Mouse (Mus musculus) hindbrain, embryonic 15.5 days (tissue): ENCODE results near the gene Dhrs7b. TPM values are rescaled to one million over a fixed set of nuclear protein-coding genes. Genes with fewer than 3 reads are reported as not detected.
"Not testable (repeated sequence)": the region's sequence is repeated elsewhere in the genome, so short reads cannot be mapped to it uniquely, and the experiment has no call there.

Experiments used
- ATAC-seq: fragments of 200-750 bp; cut with Nextera tagmentation; 2 replicates; pipeline ENCODE4 v1.8.0; 2017; ENCODE audit warnings: low read depth, moderate number of reproducible peaks, moderate TSS enrichment; ENCODE audit not compliant: low FRiP score
- H3K27ac ChIP-seq: fragments of 300-500 bp; sonication (generic); replicated peaks from 2 replicates; pipeline ENCODE4 v1.5.1; 2015; ENCODE audit warnings: mild to moderate bottlenecking, inconsistent platforms
- H3K27me3 ChIP-seq: fragments of 300-500 bp; sonication (generic); 2 replicates; pipeline ENCODE4 v1.6.1; 2015; ENCODE audit warnings: control low read depth, inconsistent platforms
- H3K36me3 ChIP-seq: fragments of 300-500 bp; sonication (generic); 2 replicates; pipeline ENCODE4 v1.6.1; 2015; ENCODE audit warnings: control low read depth, inconsistent platforms
- H3K4me1 ChIP-seq: fragments of 300-500 bp; sonication (generic); replicated peaks from 2 replicates; pipeline ENCODE4 v1.6.1; 2015; ENCODE audit warnings: control low read depth, inconsistent platforms
- H3K4me2 ChIP-seq: fragments of 300-500 bp; sonication (generic); 2 replicates; pipeline ENCODE4 v1.6.1; 2015; ENCODE audit warnings: moderate library complexity, mild to moderate bottlenecking, inconsistent platforms
- H3K4me3 ChIP-seq: fragments of 300-500 bp; sonication (generic); 2 replicates; pipeline ENCODE4 v1.5.1; 2015; ENCODE audit warnings: mild to moderate bottlenecking, inconsistent platforms
- H3K9ac ChIP-seq: fragments of 300-500 bp; sonication (generic); 2 replicates; pipeline ENCODE4 v1.6.1; 2015; ENCODE audit warnings: inconsistent platforms
- H3K9me3 ChIP-seq: fragments of 300-500 bp; sonication (generic); 2 replicates; pipeline ENCODE4 v1.6.1; 2016; ENCODE audit warnings: control low read depth, inconsistent platforms
- whole genome bisulfite sequencing: fragments of 180-500 bp; shearing (Covaris S2); methylation state at CpG from one replicate; pipeline ENCODE4 v1.1.7; 2015; 5-methylcytosine and 5-hydroxymethylcytosine counted together
- polyA plus RNA-seq: library from polyadenylated mRNA; unstranded; fragments of >200 nt; fragmentation: Nextera tagmentation; extraction: Ambion mirVana; gene quantifications from 2 replicates; pipeline ENCODE4 v1.2.1, GENCODE M21; 2015

Gene Dhrs7b
- polyA plus RNA-seq, 1 experiment from 2014 or later = 35.0 TPM

DNA sequence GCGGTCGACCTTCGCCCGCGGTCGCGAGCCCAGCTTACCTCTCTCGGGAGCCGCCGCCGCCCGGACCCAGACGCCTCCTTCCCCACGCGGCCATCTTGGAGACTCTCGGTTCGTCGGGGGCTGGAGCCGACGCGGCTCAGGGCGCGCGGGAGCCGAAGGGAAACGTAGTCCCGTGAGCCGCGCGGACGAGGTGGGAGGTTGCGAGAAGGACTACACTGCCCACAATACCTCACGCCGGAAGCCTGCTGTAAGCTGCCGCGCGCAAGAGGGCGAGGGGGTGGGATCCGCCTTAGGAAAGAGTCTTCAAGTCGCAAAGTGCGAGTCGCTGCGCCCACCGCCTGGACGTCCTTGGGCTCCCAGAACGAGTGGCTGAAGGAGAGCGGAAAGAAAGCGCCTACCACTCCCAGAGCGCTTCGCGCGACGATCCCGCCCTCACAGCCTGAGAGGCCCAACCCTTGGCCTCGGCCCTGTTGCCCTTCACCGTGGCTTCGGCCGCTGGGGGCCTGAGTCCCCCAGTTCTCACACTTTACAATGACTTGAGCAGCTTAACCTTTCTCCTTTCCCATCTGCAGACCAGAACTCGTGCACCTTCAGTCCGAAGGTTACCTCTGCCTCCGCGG lies 48.4 kb downstream of the Dhrs7b start, which contains the start of gene Tmem11:
Tmem11 (minus strand) TSS at position 598 of the 620 bp plus-strand sequence.
- H3K36me3 ChIP-seq = no peaks in the 10 kb centered on the region
- H3K9me3 ChIP-seq = no peaks in the 10 kb centered on the region
- WGBS = under 1% methylated on average over 62 of the region's 62 CpGs
- H3K4me2 ChIP-seq = peak within 1 kb of the TSS; percentile 62
- peak within 1 kb of the TSS; percentile 91 for H3K27ac ChIP-seq
- H3K27me3 ChIP-seq = no peaks in the 10 kb centered on the region
- peak; percentile 100 for ATAC-seq
- peaks cover 41% of the 10 kb centered on the region for H3K4me1 ChIP-seq
- peak within 1 kb of the TSS; percentile 82 for H3K4me3 ChIP-seq
- peak within 1 kb of the TSS; percentile 80 for H3K9ac ChIP-seq

DNA sequence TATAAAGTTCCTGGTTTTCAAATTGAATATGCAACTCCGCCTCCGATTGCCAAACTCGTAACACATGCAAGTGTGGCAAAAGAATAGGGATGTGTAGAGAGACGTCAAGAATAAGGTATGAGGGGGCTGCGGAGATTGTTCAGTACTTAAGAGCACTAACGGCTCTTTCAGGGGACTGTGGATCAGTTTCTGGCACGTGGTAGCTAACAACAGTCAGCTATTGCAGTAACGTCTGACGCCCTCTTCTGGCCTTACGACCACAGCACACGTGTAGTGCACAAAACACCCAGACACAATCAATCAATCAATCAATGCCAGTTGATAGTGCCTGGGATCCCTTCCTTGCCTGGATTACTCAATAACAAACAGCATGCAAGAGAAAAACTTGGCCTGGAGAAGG lies 49.0 kb downstream of the Dhrs7b start:
- 3% methylated on average over 11 of the region's 11 CpGs for WGBS
- Histone ChIP-seq H3K4me1 (peaks cover 36% of the 10 kb centered on the region), H3K4me2 (peak overlapping the region; percentile 62), H3K4me3 (peak overlapping the region; percentile 82), H3K9me3 (no peaks in the 10 kb centered on the region), H3K36me3 (no peaks in the 10 kb centered on the region), H3K27me3 (no peaks in the 10 kb centered on the region), H3K9ac (peak overlapping the region; percentile 65), H3K27ac (peak overlapping the region; percentile 89)
- no peak for ATAC-seq

DNA sequence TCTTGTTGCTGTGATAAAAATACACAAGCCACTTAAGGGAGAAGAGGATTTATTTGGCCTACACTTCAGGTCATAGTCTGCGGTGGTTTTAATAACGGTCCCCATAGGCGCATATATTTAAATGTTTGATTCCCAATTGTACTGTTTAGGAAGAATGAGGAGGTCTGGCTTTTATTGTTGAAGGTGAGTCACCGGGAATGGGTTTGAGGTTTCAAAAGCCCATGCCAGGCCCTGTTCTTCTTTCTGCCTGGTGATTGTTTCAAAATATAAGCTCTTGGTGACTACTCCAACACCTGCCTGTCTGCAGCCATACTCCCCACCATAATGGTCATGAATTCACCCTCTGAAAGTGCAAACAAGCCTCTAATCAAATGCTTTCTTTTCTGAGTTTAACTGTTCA lies 50.1 kb downstream of the Dhrs7b start:
- no peak overlapping the region for H3K4me2 ChIP-seq
- no peak overlapping the region for H3K9ac ChIP-seq
- no peaks in the 10 kb centered on the region for H3K9me3 ChIP-seq
- H3K27ac ChIP-seq = no peak overlapping the region
- no peaks in the 10 kb centered on the region for H3K36me3 ChIP-seq
- no peak for ATAC-seq
- H3K4me3 ChIP-seq = no peak overlapping the region
- H3K27me3 ChIP-seq = no peaks in the 10 kb centered on the region
- H3K4me1 ChIP-seq = peaks cover 32% of the 10 kb centered on the region
- WGBS = 87% methylated on average over 4 of the region's 4 CpGs

DNA sequence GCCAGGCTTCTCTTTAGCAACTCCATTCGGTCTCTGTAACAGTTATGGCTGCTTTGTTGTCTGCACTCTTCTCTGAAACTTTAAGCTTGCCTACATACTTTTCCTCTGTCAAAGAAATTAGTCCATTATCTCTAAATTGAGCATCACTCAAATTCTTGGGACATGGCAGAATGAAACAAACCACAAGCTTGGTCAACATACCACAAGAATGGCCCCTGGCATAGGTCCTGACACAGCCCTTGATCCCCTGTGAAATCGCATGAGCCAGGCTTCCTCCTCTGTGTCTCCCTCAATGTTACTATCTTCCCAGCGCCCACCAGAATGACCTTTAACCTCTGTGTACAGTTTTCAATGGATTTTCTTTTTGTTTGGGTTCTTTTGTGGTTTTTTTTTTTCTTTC lies 52.0 kb downstream of the Dhrs7b start:
- WGBS = 76% methylated on average over 3 of the region's 3 CpGs

DNA sequence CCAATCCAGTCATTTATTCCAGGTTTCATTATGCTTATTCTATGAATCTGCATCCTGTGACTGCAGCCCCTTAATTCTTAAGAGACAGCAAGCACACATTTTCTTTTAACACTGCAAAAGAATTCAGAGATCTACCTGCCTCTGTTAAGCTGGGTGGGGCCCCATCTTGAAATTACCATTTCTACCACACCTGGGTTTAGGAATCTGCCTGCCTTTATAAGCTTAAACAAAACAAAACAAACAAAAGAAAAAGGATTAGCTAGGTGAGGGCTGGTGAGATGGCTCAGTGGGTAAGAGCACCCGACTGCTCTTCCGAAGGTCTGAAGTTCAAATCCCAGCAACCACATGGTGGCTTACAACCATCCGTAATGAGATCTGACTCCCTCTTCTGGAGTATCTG lies 56.6 kb downstream of the Dhrs7b start:
- not testable (repeated sequence) for H3K36me3 ChIP-seq, H3K4me2 ChIP-seq, H3K4me3 ChIP-seq, H3K9me3 ChIP-seq, H3K4me1 ChIP-seq, ATAC-seq, H3K27me3 ChIP-seq, H3K27ac ChIP-seq, H3K9ac ChIP-seq
- WGBS = 91% methylated on average over 3 of the region's 3 CpGs

More for the DNA sequence above, 52.0 kb downstream of the Dhrs7b start:
- peaks cover 14% of the 10 kb centered on the region for H3K4me1 ChIP-seq
- no peak overlapping the region for H3K27ac ChIP-seq
- no peaks in the 10 kb centered on the region for H3K36me3 ChIP-seq
- H3K4me2 ChIP-seq = no peak overlapping the region
- H3K27me3 ChIP-seq = no peaks in the 10 kb centered on the region
- no peak overlapping the region for H3K9ac ChIP-seq
- no peaks in the 10 kb centered on the region for H3K9me3 ChIP-seq
- no peak overlapping the region for H3K4me3 ChIP-seq
- no peak for ATAC-seq

DNA sequence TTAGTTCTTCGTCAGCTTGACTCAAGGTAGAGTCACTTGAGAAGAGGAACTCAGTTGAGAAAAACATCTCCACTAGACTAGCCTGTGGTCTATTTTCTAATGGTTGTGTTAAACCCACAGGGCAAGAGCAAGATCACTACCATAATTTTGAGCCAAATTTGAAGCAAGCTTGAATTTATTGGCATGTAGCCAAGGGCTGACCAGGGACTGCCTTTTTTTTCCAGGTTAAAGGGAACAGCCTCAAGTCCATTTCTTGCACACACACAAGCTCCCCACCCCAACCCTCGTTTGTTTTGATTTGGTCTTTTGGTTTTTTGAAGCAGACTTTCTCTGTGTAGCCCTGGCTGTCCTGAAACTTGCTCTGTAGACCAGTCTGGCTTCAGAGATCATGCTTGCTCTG lies 59.4 kb downstream of the Dhrs7b start:
- 67% methylated on average over 2 of the region's 2 CpGs for WGBS
- no peak overlapping the region for H3K4me3 ChIP-seq
- no peak for ATAC-seq
- H3K4me1 ChIP-seq = no peaks in the 10 kb centered on the region
- H3K27me3 ChIP-seq = no peaks in the 10 kb centered on the region
- H3K9ac ChIP-seq = no peak overlapping the region
- no peaks in the 10 kb centered on the region for H3K36me3 ChIP-seq
- no peak overlapping the region for H3K4me2 ChIP-seq
- no peaks in the 10 kb centered on the region for H3K9me3 ChIP-seq
- no peak overlapping the region for H3K27ac ChIP-seq

DNA sequence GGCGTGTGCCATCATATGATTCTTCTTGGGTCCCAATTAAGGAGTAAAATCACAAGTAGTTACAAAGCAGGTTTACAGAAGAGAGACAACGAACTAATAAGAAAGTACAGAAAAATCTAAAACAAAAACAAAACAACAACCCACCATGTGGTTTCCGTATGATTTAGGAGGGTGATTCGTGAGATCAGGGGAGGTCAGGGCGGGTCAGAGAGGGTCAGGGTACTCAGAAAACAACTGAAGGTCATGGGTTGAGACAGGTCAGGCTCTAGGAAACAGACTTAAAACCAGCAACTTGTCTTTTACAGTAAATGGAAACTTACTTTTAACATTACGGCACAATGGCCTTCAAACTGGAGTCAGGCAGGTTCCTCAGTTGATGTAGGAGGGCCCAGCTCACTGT lies 59.9 kb downstream of the Dhrs7b start:
- no peaks in the 10 kb centered on the region for H3K27me3 ChIP-seq
- no peak overlapping the region for H3K27ac ChIP-seq
- no peaks in the 10 kb centered on the region for H3K9me3 ChIP-seq
- no peak overlapping the region for H3K4me3 ChIP-seq
- no peak overlapping the region for H3K4me2 ChIP-seq
- H3K4me1 ChIP-seq = no peaks in the 10 kb centered on the region
- ATAC-seq = no peak
- WGBS = 79% methylated on average over 6 of the region's 6 CpGs
- H3K9ac ChIP-seq = no peak overlapping the region
- no peaks in the 10 kb centered on the region for H3K36me3 ChIP-seq

DNA sequence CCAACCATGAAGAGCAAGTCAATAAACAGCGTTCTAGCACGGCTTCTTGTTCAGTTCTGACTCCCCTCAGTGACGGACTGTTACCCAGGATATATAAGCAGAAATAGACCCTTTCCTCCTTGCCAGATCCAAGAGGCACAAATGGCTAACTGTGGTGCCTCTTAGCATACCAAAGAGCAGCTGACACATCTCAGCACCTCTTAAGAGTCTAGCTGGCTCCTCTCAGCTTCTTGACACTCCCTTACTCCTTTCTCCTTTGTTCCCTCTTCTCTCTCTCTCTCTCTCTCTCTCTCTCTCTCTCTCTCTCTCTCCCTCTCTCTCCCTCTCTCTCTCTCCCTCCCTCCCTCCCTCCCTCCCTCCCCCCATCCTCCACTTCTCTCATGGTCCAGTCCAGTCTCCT lies 60.3 kb downstream of the Dhrs7b start:
- 60% methylated on average over 3 of the region's 3 CpGs for WGBS
- no peak overlapping the region for H3K27ac ChIP-seq
- no peak overlapping the region for H3K4me3 ChIP-seq
- H3K9me3 ChIP-seq = no peaks in the 10 kb centered on the region
- ATAC-seq = no peak
- no peak overlapping the region for H3K9ac ChIP-seq
- no peaks in the 10 kb centered on the region for H3K4me1 ChIP-seq
- H3K27me3 ChIP-seq = no peaks in the 10 kb centered on the region
- no peak overlapping the region for H3K4me2 ChIP-seq
- H3K36me3 ChIP-seq = no peaks in the 10 kb centered on the region

DNA sequence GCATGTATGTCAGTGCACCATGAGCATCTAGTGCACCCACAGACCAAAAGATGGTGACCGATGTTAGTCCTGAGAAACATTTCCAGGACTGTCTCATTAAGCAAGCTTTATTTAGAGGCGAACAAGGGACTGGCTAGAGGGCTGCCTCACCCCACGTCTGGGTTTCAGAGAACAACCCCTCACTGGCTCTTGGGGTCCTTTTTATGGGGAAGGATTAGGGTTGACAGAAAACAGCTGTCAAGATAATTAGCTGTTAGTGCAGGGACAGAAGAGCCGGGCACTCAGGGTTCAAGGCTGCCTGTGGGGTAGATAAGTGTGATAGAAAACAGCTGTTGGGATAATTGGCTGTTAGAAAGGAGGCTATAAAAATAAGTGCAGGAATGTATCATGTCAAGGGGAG lies 65.5 kb downstream of the Dhrs7b start:
- H3K4me1 ChIP-seq = no peaks in the 10 kb centered on the region
- WGBS = 47% methylated on average over 4 of the region's 4 CpGs
- H3K36me3 ChIP-seq = no peaks in the 10 kb centered on the region
- no peak overlapping the region for H3K4me3 ChIP-seq
- no peak overlapping the region for H3K4me2 ChIP-seq
- no peak overlapping the region for H3K9ac ChIP-seq
- H3K27me3 ChIP-seq = no peaks in the 10 kb centered on the region
- H3K27ac ChIP-seq = no peak overlapping the region
- no peaks in the 10 kb centered on the region for H3K9me3 ChIP-seq
- ATAC-seq = no peak

DNA sequence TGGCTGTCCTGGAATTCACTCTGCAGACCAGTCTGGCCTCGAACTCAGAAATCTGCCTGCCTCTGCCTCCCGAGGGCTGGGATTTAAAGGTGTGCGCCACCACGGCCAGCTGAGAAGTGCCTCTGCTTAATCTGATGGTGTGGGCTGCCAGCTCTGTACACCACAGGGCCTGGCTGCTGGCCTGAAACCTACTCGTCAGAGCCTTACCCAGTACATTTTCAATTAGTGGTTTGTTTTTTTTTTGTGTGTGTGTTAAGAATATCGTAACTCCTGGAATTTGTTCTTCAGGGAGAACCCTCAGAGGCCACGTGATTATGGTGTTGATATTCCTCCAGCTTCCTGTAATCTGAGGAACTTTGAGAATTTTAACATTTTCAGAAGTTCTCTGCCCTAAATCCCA lies 71.6 kb downstream of the Dhrs7b start:
- no peaks in the 10 kb centered on the region for H3K9me3 ChIP-seq
- 82% methylated on average over 7 of the region's 7 CpGs for WGBS
- H3K9ac ChIP-seq = no peak overlapping the region
- H3K4me1 ChIP-seq = no peaks in the 10 kb centered on the region
- H3K4me2 ChIP-seq = no peak overlapping the region
- no peak overlapping the region for H3K4me3 ChIP-seq
- no peak overlapping the region for H3K27ac ChIP-seq
- peaks cover 21% of the 10 kb centered on the region for H3K36me3 ChIP-seq
- ATAC-seq = no peak
- H3K27me3 ChIP-seq = no peaks in the 10 kb centered on the region

DNA sequence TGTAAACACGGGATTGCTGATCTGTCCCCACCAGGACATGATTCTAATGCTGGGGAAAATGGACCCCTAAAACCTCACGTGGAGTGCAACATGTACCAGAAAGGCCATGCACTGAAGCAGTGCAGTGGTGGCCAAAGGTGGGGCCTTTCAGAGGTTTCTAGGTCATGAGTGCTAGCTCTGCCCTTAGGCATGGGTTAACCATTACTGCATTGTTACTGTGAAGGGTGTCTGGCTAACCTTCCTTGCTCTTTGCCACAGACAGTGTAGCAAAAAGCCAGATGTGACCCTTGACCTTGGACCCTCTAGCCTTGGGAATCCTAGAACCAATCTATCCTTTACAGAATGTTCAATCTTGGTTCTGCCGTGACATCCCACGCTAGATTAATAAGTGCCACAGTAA lies 72.1 kb downstream of the Dhrs7b start:
- 80% methylated on average over 4 of the region's 4 CpGs for WGBS
- Histone ChIP-seq H3K9ac (no peak overlapping the region), H3K4me2 (no peak overlapping the region), H3K4me3 (no peak overlapping the region), H3K9me3 (no peaks in the 10 kb centered on the region), H3K36me3 (peaks cover 21% of the 10 kb centered on the region), H3K27me3 (no peaks in the 10 kb centered on the region), H3K4me1 (no peaks in the 10 kb centered on the region), H3K27ac (no peak overlapping the region)
- ATAC-seq = no peak

DNA sequence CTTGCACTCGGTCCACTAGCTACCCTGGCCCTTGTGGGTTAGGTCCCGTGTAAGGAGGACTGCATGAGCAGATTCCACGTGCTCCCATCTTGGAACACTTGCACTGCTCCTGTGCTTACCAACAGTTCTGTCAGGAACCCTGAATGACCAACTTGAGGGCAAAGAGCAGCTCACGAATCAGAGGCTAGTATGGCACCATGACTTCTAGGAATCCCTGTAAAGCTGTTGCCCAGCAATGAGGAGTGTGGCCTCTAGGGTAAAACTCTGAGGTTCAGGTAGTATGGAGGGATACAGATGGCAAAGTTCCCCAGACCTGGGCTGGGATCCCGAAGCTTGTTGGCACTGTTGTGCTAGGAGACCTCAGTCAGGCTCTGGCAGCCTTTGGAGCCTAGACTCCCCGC lies 73.2 kb downstream of the Dhrs7b start:
- H3K4me3 ChIP-seq = no peak overlapping the region
- WGBS = 92% methylated on average over 6 of the region's 6 CpGs

More for the DNA sequence above, 73.2 kb downstream of the Dhrs7b start:
- Histone ChIP-seq H3K27ac (no peak overlapping the region), H3K4me2 (no peak overlapping the region), H3K9me3 (no peaks in the 10 kb centered on the region), H3K4me1 (no peaks in the 10 kb centered on the region), H3K27me3 (no peaks in the 10 kb centered on the region), H3K9ac (no peak overlapping the region), H3K36me3 (peaks cover 21% of the 10 kb centered on the region)
- ATAC-seq = no peak
